In genomic region chr5:66518411-66519006, GRCm38 (mm10) we compare ENCODE assay signal across 10 mouse cellular contexts.
DNase-seq lines count a peak whose midpoint lies in the region; ATAC-seq and TF ChIP-seq lines count a peak whose summit lies in the region.
"Had no signal": no experiment of that assay in that cellular context is flagged by ENCODE, and none has a peak within 500 bp of the region (broad histone marks: within the 10 kb centered on the region; RNA-seq: fewer than 3 reads in every experiment).

No protein-coding gene starts in this region.

- TF ChIP-seq CTCF in hindbrain, postnatal 0 days (IDR thresholded peaks at IDR 0.05; ENCODE audit: low read depth), result no peak

- H3K27me3 ChIP-seq in hindbrain, embryonic 10.5 days (ENCODE audit: insufficient read depth, poor library complexity, severe bottlenecking), result no peaks in the 10 kb centered on the region
- no peaks in the 10 kb centered on the region for H3K27me3 ChIP-seq in hindbrain, postnatal 0 days (ENCODE audit: insufficient read depth, low read length)
- H3K27me3 ChIP-seq in midbrain, embryonic 13.5 days, result no peaks in the 10 kb centered on the region
- no peaks in the 10 kb centered on the region for H3K27me3 ChIP-seq in midbrain, embryonic 14.5 days (ENCODE audit: control insufficient read depth, insufficient read depth, low read length)
- no peaks in the 10 kb centered on the region for H3K27me3 ChIP-seq in embryonic facial prominence, embryonic 10.5 days (replicated peaks; ENCODE audit: low read depth, poor library complexity, severe bottlenecking)
- H3K27me3 ChIP-seq in limb, embryonic 14.5 days (ENCODE audit: control insufficient read depth, insufficient read depth, low read length), result no peaks in the 10 kb centered on the region

- WGBS in hindbrain, embryonic 10.5 days, result 42% methylated on average over 14 of the region's 14 CpGs
- WGBS in hindbrain, postnatal 0 days, result 46% methylated on average over 14 of the region's 14 CpGs
- WGBS in midbrain, embryonic 13.5 days, result 37% methylated on average over 14 of the region's 14 CpGs
- WGBS in midbrain, embryonic 14.5 days, result 42% methylated on average over 14 of the region's 14 CpGs
- WGBS in embryonic facial prominence, embryonic 10.5 days, result 36% methylated on average over 14 of the region's 14 CpGs
- 46% methylated on average over 14 of the region's 14 CpGs for WGBS in limb, embryonic 14.5 days

- TF ChIP-seq POLR2A in limb, embryonic 14.5 days (IDR thresholded peaks at IDR 0.05; ENCODE audit: borderline replicate concordance, extremely low read depth, insufficient read depth, insufficient read length), result no peak

- H3K4me3 ChIP-seq in hindbrain, embryonic 10.5 days, result no peak overlapping the region
- no peak overlapping the region for H3K4me3 ChIP-seq in hindbrain, postnatal 0 days (ENCODE audit: low read length)
- H3K4me3 ChIP-seq in midbrain, embryonic 13.5 days (replicated peaks), result no peak overlapping the region
- H3K4me3 ChIP-seq in midbrain, embryonic 14.5 days (replicated peaks; ENCODE audit: low read depth, low read length), result no peak overlapping the region
- peak overlapping the region; percentile 18; the same call in 1 of the 2 replicates for H3K4me3 ChIP-seq in embryonic facial prominence, embryonic 10.5 days
- H3K4me3 ChIP-seq in limb, embryonic 14.5 days (replicated peaks; ENCODE audit: low read length), result no peak overlapping the region

- peaks cover 10% of the 10 kb centered on the region for H3K4me1 ChIP-seq in hindbrain, embryonic 10.5 days (replicated peaks)
- H3K4me1 ChIP-seq in hindbrain, postnatal 0 days (ENCODE audit: insufficient read depth, low read length), result peaks cover 3% of the 10 kb centered on the region; the same call in 1 of the 2 replicates
- peaks cover 2% of the 10 kb centered on the region; the same call in 1 of the 2 replicates for H3K4me1 ChIP-seq in midbrain, embryonic 13.5 days (replicated peaks)
- peaks cover 6% of the 10 kb centered on the region; the same call in 1 of the 2 replicates for H3K4me1 ChIP-seq in midbrain, embryonic 14.5 days (ENCODE audit: control insufficient read depth, insufficient read depth, low read length)
- H3K4me1 ChIP-seq in embryonic facial prominence, embryonic 10.5 days, result peaks cover 15% of the 10 kb centered on the region
- H3K4me1 ChIP-seq in limb, embryonic 14.5 days (ENCODE audit: control insufficient read depth, insufficient read depth, low read length), result peaks cover 30% of the 10 kb centered on the region

- peak; percentile 31 for DNase-seq in hindbrain, embryonic 10.5 days (ENCODE audit: low spot score)
- DNase-seq in hindbrain, postnatal 0 days (ENCODE audit: low spot score), result no peak
- DNase-seq in midbrain, embryonic 14.5 days, result no peak
- peak; percentile 54 for DNase-seq in embryonic facial prominence, embryonic 10.5 days (ENCODE audit: low spot score)
- DNase-seq in limb, embryonic 14.5 days (ENCODE audit: low spot score), result no peak
- no peak for DNase-seq in layer of hippocampus, adult 11-12 months (ENCODE audit: low spot score)
- DNase-seq: cerebellum, postnatal 25 days; forebrain, postnatal 0 days had no signal

- H3K9ac ChIP-seq in hindbrain, postnatal 0 days (replicated peaks; ENCODE audit: low read length), result no peak overlapping the region
- H3K9ac ChIP-seq in midbrain, embryonic 13.5 days (replicated peaks), result no peak overlapping the region
- no peak overlapping the region for H3K9ac ChIP-seq in midbrain, embryonic 14.5 days (replicated peaks; ENCODE audit: low read length)
- no peak overlapping the region for H3K9ac ChIP-seq in limb, embryonic 14.5 days (ENCODE audit: low read depth, low read length, severe bottlenecking)
- H3K9ac ChIP-seq: forebrain, postnatal 0 days had no signal

- no peaks in the 10 kb centered on the region for H3K36me3 ChIP-seq in hindbrain, embryonic 10.5 days
- H3K36me3 ChIP-seq in hindbrain, postnatal 0 days (ENCODE audit: insufficient read depth, low read length), result no peaks in the 10 kb centered on the region
- no peaks in the 10 kb centered on the region for H3K36me3 ChIP-seq in midbrain, embryonic 13.5 days
- H3K36me3 ChIP-seq in midbrain, embryonic 14.5 days (ENCODE audit: control insufficient read depth, insufficient read depth, low read length), result no peaks in the 10 kb centered on the region
- H3K36me3 ChIP-seq in embryonic facial prominence, embryonic 10.5 days (replicated peaks), result no peaks in the 10 kb centered on the region
- no peaks in the 10 kb centered on the region for H3K36me3 ChIP-seq in limb, embryonic 14.5 days (ENCODE audit: control insufficient read depth, insufficient read depth, low read length)

- H3K4me2 ChIP-seq in hindbrain, postnatal 0 days (ENCODE audit: low read depth, low read length), result no peak overlapping the region
- H3K4me2 ChIP-seq in midbrain, embryonic 13.5 days (replicated peaks), result no peak overlapping the region
- no peak overlapping the region for H3K4me2 ChIP-seq in midbrain, embryonic 14.5 days (ENCODE audit: low read length)
- H3K4me2 ChIP-seq in limb, embryonic 14.5 days (replicated peaks; ENCODE audit: low read depth, low read length, severe bottlenecking), result no peak overlapping the region

- ATAC-seq in hindbrain, postnatal 0 days, result no peak
- 0 out of 2 replicates have a peak, but pooled peaks have one; percentile 17 for ATAC-seq in midbrain, embryonic 13.5 days
- ATAC-seq in midbrain, embryonic 14.5 days (ENCODE audit: low FRiP score, low TSS enrichment), result no peak
- peak; percentile 34; the same call in 1 of the 2 replicates for ATAC-seq in limb, embryonic 14.5 days (ENCODE audit: low FRiP score, low read depth)
- ATAC-seq in activated CD4-positive, CD25-positive, alpha-beta regulatory T cell, adult 4 months, result no peak
- ATAC-seq: forebrain, postnatal 0 days had no signal

- H3K27ac ChIP-seq in hindbrain, embryonic 10.5 days, result no peak overlapping the region; the same call in 1 of the 2 replicates
- no peak overlapping the region for H3K27ac ChIP-seq in hindbrain, postnatal 0 days
- H3K27ac ChIP-seq in midbrain, embryonic 13.5 days, result no peak overlapping the region
- H3K27ac ChIP-seq in midbrain, embryonic 14.5 days (replicated peaks; ENCODE audit: low read depth, low read length), result no peak overlapping the region
- H3K27ac ChIP-seq in embryonic facial prominence, embryonic 10.5 days (replicated peaks), result no peak overlapping the region
- peak overlapping the region; percentile 58 for H3K27ac ChIP-seq in limb, embryonic 14.5 days (replicated peaks; ENCODE audit: low read depth, low read length)

- H3K9me3 ChIP-seq in hindbrain, embryonic 10.5 days, result no peaks in the 10 kb centered on the region
- H3K9me3 ChIP-seq in hindbrain, postnatal 0 days (ENCODE audit: low read length), result no peaks in the 10 kb centered on the region
- H3K9me3 ChIP-seq in midbrain, embryonic 13.5 days, result no peaks in the 10 kb centered on the region
- H3K9me3 ChIP-seq in midbrain, embryonic 14.5 days (ENCODE audit: control insufficient read depth, low read length), result no peaks in the 10 kb centered on the region
- H3K9me3 ChIP-seq in embryonic facial prominence, embryonic 10.5 days, result no peaks in the 10 kb centered on the region
- H3K9me3 ChIP-seq in limb, embryonic 14.5 days (ENCODE audit: control insufficient read depth, low read length), result no peaks in the 10 kb centered on the region

Comparison
In these comparisons a context has a peak if more than half of its experiments do, and no peak if none do; other contexts are left out.
1. DNase-seq: peak in hindbrain, embryonic 10.5 days (single experiment) and embryonic facial prominence, embryonic 10.5 days (single experiment); none in hindbrain, postnatal 0 days (single experiment), midbrain, embryonic 14.5 days (single experiment), limb, embryonic 14.5 days (single experiment) and layer of hippocampus, adult 11-12 months (single experiment).
2. ATAC-seq: peak in midbrain, embryonic 13.5 days (single experiment) and limb, embryonic 14.5 days (single experiment); none in hindbrain, postnatal 0 days (single experiment), midbrain, embryonic 14.5 days (single experiment) and activated CD4-positive, CD25-positive, alpha-beta regulatory T cell, adult 4 months (single experiment).